Mouse (Mus musculus) stomach, embryonic 14.5 days (tissue): ENCODE data around the gene 1110059E24Rik. TPM values are rescaled to one million over a fixed set of nuclear protein-coding genes. Genes with fewer than 3 reads are reported as not detected.

Experiments
- polyA plus RNA-seq: library from polyadenylated mRNA; unstranded; fragments of >200 nt; fragmentation: Nextera tagmentation; extraction: Ambion mirVana; gene quantifications from 2 replicates; pipeline ENCODE4 v1.2.1, GENCODE M21; 2014

Gene 1110059E24Rik
- polyA plus RNA-seq, 1 experiment from 2014 or later: 58.2 TPM

Other genes with a start within 250 kb of the 1110059E24Rik start
- gene Gda, start 179.5 kb downstream of the 1110059E24Rik start, polyA plus RNA-seq: 0.07 and 0.15 TPM in 2 replicates
- 26.5 and 31.3 TPM in 2 replicates for gene Abhd17b, start 209 bp upstream of the 1110059E24Rik start, polyA plus RNA-seq
- 18.0 TPM in 2 replicates for gene Cemip2, start 125.4 kb upstream of the 1110059E24Rik start, polyA plus RNA-seq